Mouse (Mus musculus) kidney, postnatal 14 days (tissue): Measurements from ENCODE around the gene Tmem131.

Experiments used
- DNase-seq: peaks from one replicate; pipeline ENCODE4 v3.0.0; 2022; ENCODE audit warnings: mixed read lengths

Gene Tmem131

DNA sequence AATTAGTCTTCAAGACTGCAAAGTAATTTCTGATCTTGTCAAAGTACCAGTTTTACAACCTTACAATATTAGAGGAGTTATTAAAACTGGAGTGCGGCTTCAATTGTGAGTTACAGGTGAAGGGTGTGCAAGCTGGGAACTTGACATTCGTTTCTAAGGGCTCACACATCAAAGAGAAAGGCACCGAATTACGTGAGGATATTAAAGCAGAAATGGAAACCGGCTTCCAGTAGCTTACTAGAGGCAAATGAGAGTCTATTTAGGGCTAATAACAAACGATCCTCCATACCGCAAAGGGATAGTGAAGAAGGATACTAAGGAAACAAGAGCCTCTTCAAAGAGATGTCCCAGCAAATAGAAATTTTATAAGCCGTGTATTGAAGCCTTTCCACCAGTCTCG is 5.1 kb downstream of the Tmem131 start:
- DNase-seq: no peak

DNA sequence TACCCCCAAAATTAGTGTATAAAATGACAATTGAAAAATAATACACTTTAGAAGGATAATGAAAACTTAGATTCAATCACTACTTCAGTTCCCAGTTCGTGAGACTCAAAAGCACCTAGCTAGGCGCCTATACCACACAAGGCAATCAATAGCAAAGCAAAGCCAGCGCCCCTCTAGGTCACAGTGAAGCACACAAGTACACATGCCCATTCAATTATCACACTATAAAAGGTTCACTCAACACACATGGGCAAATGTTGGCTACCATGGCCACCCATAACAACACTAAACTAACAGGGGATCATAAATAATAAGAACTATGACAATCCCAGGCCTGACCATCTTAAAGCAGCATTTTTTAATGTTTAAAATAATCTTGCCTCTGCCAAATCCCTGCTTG is 5.8 kb downstream of the Tmem131 start:
- no peak for DNase-seq

DNA sequence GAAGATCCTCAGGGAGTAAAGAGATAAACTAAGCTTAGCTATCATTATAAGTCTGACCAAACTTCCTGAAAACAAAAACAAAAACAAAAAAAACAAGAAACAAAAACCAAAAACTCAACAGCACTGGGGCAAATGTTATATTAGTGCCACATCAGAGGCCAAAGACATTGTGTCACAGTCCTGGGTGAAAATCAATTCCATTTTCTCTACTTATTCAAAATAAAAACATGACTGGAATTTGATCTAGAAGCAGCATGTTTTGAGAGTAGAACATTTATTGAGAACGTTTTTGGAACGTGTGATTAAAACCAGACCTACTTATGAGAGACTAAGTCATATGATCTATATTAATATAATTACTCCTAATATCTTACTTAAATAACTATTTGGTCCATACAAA is 6.5 kb downstream of the Tmem131 start:
- DNase-seq: no peak

DNA sequence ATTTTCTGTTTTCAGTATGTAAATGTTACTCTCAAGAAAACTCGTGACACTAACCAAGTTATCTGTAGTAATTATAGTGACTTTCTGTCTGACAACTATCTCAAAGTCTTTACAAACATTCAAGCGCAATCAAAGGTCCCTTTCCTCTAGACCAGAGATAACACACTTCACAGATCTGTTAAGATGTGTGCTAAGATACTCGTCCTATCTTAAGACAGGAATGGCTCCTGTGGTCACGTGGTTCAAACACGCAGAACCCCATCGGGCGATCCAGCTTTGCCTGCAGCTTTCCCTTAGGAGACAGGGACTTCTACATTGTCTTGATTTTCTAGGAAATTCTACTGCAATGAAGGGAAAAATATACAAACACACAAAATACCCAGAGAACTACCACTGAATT is 6.9 kb downstream of the Tmem131 start:
- DNase-seq: no peak

DNA sequence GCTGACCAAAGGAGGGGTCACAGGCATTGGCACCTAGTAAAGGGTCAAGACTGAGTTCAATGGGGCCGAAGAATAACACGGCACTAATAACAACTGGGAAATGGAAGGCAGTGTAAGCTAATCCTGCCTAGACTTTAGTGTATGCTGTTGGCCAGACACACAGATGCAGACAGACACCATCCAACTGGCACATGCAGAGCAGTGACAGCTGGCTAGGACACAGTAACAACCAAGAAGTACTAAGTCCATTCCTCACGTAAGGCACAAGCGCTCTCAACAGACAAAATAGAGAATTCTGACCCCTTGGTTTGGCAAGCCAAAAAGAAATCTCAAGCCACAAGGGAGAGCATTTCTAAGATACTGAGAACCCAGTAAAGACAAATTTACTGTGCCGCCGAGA is 8.7 kb downstream of the Tmem131 start:
- DNase-seq: no peak

DNA sequence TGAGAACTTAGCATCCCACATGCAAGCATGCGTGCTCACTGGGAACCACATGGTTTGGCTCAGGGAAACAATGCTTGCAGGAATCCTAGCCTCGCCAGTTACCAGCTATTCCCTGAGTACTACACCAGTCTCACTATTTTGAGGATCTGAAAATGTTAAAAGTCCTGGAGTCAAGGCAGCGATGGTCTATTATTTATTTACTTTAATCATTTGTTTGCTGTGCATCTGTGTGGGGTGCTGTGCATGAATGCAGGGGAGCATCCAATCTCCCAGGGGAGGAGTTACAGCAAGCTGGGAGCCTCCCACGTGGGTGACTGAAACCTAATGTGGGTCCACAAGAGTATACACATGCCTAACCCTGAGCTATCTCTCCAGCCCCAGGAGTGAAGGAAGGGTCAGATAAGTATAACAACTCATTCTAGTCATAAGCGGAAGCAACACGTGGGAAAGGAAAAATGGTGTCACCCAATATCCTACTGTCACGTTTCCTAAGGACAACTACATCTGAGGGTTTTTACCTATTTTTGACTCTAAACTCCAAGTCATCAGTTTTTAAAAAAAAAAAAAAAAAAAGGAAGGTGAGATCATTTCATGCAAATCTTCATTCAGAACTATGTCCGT is 9.4 kb downstream of the Tmem131 start:
- DNase-seq: no peak

DNA sequence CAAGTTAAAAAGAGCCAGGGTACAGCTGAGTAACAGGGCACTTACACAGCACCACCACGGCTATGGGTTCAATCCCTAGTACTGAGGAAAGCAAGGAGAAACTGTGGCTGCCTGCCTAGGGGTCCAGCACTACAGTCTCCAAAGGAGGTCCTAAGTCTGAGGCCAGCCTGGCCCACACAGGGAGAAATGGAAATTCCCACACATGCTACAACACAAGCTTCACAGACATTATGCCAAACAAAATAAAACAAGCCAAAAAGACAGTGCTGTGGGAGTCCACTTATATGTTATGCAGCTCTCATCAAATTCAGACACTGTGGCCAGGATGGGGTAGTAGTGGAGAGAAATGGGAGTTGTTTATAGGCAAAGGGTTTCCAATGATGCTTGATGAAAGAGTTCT is 11.2 kb downstream of the Tmem131 start:
- no peak for DNase-seq

DNA sequence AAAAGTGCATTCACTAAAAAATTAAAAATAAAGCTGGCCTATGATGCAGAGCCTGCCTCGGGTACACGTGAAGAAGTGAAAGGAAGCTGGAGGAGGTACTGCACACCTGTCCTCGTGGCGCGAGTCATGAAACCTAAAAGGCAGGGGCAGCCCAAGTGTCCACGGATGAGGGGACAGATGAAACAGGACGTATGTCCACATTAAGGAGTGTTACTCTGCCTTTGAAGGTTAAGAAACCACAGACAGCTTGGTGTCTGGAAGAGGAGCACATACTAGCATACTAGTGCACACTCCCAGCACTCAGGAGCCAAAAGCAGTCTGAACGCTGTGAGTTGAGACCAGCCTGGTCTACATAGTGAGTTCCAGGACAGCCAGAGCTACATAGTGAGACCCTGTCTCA is 12.6 kb downstream of the Tmem131 start:
- DNase-seq: no peak

DNA sequence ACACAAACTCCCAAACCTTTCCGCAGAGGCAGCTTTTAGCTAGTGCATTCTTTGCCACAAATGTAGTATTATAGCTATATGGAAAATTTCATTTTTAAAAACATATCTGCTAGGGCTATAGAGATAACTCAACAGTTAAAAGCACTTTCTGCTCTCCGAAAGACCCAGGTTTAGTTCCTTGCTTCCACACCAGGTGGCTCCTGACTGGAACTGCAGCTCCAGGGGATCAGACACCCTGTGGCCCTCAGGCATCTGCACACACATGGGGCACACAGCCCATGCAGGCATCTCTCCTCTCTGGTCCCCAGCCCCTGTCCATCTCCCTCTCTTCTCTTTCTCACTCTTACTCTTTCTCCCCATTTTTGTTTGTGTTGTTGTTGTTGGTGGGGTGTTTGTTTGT is 13.5 kb downstream of the Tmem131 start:
- no peak for DNase-seq

DNA sequence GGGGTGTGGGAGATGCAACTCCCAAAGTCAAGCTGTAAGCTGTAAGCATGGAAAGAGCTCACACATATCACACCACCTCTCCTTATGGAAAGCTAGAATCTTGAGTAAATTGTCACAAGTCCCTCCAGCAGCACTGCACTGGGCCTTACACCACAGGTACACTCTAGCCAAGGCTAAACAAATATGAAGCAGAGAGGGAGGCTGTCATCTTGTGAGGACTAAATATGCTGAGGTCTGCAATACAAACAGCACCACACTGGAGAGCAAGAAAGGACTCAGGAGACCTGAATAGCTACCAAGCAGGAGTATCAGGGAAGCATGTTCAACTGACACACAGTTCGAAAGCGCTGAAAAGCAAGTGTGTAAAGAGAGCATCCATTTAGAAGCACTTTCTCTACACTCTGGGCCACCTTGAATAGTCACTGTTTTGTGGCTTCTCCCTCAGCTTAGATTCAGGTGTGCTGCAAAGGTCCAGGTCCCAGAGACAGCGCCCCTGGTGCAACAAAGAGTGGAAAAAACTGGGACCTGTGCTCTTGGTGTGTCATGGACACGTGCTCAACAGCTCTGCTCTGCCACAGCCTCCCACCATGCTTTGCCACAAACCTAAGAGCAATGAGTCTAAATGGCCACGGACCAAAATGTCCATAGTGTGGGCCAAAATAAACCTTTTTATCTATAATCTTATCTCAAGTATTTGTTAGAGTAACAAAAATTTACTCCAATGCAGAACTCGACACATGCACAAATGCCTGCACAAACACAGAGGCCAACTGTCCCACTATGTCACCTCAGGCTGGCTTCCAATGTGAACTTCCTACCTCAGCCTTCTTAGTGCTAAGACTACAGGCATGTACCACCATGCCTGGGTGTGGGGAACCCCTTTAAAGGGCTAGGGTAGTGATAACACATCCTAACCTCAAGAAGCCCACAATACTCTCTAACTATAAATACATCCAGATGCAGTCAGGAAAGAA is 14.8 kb downstream of the Tmem131 start:
- no peak for DNase-seq

DNA sequence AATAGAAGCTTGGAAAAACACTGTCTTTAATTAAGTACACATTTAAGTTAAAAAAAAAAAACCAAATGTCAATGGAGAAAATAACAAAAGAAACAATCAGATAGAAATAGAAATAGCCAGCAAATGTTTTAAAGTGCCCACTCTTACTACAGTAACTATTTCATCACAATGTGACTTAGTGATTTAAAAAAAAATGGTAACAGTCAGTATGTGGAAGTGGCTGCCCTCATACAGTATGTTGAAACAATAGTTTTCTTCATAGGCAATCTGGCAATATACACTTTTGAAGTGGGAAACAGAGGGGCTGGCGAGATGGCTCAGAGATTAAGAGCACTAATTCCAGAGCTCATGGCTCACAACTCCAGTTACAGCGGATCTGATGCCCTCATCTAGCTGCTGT is 15.9 kb downstream of the Tmem131 start:
- DNase-seq: no peak

DNA sequence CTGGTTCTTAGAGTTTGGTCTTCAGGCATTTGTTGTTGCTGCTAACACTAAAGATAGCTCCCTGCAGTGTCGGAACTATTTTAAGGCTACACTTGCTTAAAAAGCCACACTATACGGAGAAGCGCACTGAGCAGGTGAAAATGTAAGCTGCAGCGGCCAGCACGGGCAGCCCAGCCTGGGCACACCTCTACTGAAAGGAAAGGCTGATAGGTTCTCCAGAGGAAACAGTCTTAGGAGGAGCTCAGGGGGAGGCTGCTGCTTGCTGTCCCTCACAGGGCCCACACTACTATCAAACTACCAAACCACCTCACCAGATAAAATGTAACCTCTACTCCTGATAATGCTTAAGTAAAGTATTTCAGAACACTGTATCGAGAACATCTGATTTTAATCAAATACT is 16.7 kb downstream of the Tmem131 start:
- DNase-seq: no peak

DNA sequence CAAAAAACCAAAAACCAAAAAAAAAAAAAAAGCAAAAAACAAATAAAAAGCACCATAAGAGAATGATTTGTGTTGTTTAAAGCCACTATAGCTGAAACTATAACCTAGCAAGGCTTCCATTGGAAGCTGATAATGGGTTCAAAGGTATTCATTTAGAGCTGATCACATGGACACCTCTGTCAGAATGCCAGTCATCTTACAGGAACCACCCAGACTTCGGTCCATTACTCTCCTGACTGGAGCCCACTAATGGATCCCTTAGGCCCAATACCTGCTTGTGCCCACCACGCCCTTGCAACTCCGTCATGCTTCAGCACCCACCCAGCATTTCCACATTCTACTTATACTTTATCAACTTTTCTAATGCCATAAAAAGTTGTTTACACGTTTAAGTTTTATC is 17.2 kb downstream of the Tmem131 start:
- DNase-seq: no peak

DNA sequence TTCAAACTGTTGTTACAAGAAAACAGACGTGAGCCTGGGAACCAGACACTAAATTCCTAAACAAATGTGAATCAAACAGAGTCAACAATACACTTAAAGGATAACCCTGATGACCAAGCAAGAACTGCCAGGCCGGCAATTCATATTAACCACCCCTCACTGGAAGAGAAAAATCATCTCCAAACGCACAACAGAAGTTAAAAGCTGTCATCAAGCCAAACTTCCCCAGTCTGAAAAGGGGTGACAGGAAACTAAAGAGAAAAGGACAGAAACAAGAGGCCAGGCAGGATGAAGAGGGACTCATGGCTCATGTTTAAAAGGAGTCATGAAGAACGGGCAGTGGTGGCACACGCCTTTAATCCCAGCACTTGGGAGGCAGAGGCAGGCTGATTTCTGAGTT is 17.7 kb downstream of the Tmem131 start:
- DNase-seq: no peak

DNA sequence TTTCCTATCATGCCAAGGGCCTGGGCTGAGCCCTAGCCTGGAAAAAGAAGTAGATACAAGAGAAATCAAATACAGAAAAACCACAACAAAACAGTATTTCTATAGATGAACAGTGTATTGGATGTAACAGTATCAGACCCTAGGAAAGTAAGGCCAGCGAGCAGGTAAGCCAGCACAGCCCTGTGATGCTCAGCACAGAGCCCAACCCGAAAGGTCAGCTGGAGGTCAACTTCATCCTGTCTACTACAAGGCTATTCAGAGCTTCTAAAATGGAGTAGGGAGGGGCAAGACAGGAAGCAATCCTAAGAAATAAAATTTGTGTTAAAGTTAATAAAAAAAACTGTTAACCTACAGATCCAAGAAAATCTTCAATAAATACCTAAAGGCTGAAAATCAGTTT is 18.6 kb downstream of the Tmem131 start:
- no peak for DNase-seq

DNA sequence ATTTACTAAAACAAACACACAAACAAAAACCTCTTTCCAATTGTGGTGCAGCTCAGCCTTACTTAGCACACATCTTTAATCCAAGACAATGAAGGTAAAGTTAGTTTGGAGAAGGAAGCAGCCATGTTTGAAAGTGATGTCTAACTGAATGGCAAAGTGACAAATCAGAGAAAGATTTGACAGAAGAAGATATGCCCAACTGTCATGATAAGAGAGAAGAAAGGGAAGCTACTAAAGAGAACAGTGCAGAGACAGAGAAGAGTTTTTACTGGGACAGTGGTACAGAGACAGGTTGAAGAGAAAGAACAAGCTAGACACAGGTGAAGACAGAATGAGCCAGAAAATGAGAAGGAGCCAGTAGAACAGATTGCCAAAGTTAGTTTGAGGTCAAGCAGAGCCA is 19.6 kb downstream of the Tmem131 start:
- DNase-seq: no peak

DNA sequence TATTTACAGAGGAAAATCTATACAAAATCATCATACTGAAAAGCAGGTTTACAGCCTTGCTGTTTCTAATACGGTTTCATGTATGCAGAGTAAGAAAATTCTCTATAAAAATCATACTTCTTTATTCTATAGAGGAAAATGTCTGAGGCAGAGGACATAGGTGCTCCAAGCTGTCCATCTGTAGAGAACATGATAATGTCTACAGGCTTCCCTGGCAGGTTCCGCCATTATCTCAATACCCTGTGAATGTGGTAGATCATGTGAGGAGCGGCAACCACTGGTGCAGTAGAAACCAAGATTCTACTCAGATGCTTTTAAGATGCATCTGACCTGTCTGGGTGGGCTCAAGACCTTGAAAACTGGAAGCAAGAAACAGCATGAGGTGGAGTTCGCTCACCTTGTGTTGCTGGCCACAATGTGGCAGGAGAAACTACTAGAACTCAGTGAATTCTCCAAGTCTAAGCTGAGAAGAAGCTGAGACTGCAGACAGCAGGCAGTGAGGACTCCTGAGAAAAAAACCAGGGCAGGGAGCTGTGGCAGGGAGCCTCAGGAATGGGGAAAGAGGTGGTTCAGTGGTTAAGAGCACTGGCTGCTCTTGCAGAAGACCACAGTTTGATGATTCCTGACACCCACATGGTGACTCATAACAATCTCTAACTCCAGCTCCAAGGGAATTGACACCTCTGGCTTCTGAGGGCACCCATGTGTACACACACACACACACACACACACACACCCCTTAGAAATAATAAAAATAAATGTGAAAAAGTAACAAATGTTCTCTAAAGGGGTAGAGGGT is 20.6 kb downstream of the Tmem131 start:
- DNase-seq: no peak

DNA sequence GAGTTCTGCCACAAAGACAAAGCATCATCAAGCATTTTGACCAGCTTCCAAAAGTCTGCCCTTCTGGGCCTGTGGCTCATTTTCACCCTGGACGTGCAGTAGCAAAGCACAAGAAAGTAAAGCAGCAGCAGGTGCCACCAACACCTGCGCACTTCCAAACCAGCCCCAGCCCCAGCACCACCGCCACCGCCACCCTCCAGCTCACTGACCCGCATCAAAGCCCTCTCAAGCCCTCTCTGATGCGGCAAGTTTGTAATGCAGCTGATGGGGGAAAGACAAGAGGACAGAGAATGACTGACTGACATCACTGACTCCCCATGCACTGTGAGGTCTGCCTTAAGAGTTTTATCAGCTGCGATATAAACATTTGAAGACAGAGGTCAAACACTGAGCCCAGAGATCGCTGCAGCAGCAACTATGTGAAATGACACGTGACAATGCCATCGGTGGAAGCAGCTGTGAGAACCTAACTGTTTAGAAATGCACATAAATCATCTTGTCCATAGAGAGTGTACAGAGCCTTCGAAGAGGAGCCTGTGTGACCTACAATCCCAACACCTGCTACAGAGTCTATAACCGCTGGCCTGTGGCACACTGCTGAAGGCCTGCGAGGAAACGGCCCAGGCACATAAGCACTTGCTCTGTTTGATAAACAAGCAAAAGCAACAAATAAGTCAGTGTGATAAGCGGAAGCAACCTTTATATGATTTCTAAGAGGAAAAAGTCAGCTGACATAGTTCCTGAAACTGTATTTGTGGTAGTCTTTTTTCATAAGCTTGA is 21.7 kb downstream of the Tmem131 start:
- DNase-seq: no peak

DNA sequence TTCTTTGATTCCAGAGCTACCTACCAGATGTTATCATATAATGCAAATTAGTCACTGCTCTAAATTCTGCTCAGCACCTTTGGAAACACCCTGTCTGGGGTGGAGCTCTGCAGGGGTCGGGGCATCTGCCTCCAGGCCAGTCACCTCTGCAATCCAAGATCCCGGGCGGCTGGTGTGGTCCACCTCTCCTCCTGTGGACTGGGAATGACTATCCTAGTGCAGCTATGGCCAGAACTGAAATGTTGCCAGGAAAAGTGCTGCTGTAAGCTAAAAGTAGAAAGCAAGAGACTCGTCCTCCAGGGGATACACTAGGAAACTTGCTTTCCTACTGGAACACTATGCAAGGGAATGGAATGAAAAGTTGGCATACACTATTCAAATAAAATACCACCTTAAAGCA is 22.7 kb downstream of the Tmem131 start:
- peak; percentile 66 for DNase-seq

DNA sequence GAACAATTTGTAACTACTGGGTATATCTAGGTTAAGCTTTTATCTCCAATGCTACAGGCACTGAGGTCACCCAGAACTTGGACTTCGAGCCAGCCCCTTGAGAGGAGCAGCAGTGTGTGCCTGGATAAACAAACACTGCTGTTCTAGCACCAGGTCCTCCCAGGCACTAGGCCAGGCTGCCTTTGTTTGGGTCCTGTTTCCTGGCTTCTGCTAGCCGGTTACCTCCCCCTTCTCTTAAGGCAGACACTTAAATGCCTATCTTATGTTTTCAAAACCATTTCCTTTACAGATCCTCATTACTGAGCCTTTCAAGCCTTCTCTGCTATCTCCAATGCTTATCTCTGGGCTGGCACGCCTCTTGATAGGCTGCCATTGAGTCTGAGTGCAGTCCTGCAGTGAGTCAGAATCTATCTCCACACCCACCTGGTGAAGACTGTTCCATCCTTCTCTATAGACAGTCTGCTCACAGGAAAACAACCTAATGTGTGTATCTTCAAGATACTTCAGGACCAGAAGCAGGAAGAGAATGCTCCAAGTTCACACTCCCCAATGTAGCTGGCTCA is 23.2 kb downstream of the Tmem131 start:
- peak; percentile 76 for DNase-seq

DNA sequence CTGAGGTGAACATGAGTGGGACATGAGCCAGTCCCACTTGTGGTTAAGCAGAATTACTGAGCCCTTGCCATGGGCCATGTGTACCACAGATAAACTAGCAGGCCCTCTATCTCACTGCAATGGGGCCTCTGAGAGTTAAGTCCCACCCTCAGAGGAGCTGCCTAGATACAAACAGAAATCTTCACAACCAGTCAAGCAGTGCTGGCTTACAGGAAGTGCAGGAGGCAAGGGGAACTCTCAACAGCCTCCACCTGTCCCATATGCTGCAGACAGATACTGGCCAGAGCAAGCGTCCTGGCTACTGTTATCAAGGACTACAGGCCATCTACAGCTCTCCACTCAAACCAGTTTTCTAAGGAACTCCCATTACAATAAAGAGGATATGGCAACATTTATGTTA is 23.7 kb downstream of the Tmem131 start:
- DNase-seq: no peak

DNA sequence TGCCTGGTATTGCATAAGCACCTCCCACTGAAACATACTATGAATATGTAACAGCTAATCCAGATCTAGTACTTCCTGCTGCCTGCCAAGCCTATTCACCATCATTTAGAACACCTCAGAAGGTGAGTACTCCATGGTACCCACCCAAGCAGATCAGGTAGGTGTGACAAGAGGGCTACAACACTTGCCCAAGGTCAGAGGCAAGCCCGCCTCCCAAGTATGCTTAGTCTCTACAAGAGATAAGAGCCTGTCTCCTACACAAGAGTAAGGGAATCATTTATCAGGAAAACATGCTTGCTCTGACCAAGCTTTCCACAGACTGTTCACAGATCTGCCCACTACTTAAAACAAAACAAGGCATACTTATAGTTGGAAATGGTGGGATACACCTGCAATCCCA is 26.0 kb downstream of the Tmem131 start:
- no peak for DNase-seq

DNA sequence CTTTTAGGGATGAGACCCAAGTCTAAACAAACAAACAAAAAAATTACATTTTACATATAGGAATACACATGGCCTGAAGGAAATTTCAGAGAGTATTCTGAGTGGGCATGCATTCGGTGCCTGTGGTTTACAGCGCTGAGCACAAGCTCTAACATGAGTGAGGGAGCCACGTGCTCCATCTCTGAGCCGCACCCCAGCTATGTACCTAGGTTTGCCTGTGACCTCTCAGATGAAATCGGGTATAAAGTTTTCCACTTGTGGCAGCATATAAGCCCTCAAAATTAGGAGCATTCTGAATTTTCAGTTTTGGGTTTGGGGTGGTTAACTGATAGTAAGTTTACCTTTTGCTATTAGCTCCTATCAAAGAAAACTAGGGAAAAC is 28.3 kb downstream of the Tmem131 start:
- no peak for DNase-seq
